Mouse (Mus musculus): ENCODE data around the gene AW011738.

Gene AW011738

GRCm38 (mm10) chr4:156249567-156249966, 46.5 kb downstream of the AW011738 start:
- DNase-seq (ENCODE audit: low spot score), result no peak

GRCm38 (mm10) chr4:156251081-156251480, 48.0 kb downstream of the AW011738 start:
- no peak for DNase-seq (ENCODE audit: low spot score)

DNA sequence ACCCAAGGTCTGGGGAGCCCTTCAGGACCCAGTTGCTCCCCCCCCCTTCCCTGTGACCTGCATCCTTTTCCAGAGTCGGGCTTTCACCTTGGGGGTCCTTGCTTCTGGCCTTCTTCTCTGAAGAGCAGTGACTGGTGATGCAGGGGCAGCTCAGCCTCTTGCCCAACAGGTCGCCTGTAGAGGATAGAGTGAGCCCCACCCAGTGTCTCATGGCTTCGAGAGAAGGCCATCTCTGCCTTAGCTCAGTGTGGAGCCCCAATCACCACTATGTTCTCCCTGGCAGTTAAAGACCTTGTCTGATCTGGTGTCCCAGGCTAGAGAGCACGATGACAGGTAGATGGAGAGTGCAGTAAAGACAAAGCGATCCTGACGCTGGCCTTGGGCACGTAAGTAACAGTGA, 49.0 kb downstream of the AW011738 start:
- no peak for DNase-seq (ENCODE audit: low spot score)

GRCm38 (mm10) chr4:156252619-156253018, 49.5 kb downstream of the AW011738 start:
- DNase-seq (ENCODE audit: low spot score), result no peak

DNA sequence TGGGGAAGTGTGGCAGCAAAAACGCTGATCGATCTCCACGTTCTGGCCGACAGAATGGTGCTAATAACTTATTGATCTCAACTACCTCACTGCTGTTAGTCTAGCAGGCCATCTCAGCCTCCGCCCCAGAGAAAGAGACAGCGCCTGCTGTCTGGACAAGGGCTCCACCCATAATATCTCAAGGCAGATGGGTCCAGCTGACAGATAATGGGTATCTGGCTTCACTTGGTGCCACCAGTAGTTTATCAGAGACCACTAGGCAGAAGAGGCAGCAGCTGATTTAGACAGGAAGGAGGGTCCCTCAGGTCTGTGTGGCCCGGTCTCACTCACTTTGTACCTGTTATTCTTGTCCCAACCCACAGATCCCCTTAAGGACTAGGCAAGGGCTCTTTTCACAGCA, 49.9 kb downstream of the AW011738 start:
- DNase-seq (ENCODE audit: low spot score), result no peak

DNA sequence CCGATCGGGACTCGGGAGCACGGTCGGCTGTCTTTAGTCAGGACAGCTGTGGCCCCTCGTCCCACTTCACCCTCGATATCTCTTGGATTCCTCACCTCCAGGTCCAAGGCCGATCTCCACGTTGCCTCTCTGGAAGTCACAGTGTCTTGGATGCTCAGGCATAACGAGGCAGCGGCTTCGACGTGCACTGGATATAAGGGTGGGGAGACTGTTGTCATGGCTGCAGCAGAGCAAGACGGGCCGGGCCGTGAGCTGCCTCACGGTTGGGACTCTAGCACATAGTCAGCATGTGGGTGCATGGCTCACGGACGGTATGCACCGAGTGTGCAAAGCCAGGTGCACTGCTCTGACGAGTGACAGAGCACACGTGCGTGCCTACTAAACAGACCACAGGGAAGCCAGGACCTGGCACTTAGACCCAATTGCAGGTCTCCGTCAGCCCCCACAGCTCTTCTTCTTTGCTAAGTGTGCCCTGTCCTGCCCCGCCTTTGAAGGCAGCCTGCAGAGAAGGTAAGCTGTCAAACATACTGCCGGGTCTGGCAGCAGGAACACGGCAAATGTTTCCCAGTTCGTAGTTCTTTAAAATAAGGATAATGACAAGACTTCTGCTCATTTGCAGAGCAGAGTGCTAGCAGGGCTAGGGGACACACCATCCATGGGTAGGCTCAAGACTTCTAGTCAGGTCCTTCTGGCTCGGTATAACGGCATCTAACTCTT, 51.4 kb downstream of the AW011738 start:
- DNase-seq (ENCODE audit: low spot score), result no peak

Measured in ovary, postnatal 10 days (tissue).